Mouse (Mus musculus) hindbrain, embryonic 15.5 days (tissue): ENCODE data around the gene Kpna3. TPM values are rescaled to one million over a fixed set of nuclear protein-coding genes. Genes with fewer than 3 reads are reported as not detected.
"Not testable (repeated sequence)": the region's sequence is repeated elsewhere in the genome, so short reads cannot be mapped to it uniquely, and the experiment has no call there.

Source experiments
- ATAC-seq: fragments of 200-750 bp; cut with Nextera tagmentation; 2 replicates; pipeline ENCODE4 v1.8.0; 2017; ENCODE audit warnings: low read depth, moderate number of reproducible peaks, moderate TSS enrichment; ENCODE audit not compliant: low FRiP score
- H3K27ac ChIP-seq: fragments of 300-500 bp; sonication (generic); replicated peaks from 2 replicates; pipeline ENCODE4 v1.5.1; 2015; ENCODE audit warnings: mild to moderate bottlenecking, inconsistent platforms
- H3K27me3 ChIP-seq: fragments of 300-500 bp; sonication (generic); 2 replicates; pipeline ENCODE4 v1.6.1; 2015; ENCODE audit warnings: control low read depth, inconsistent platforms
- H3K36me3 ChIP-seq: fragments of 300-500 bp; sonication (generic); 2 replicates; pipeline ENCODE4 v1.6.1; 2015; ENCODE audit warnings: control low read depth, inconsistent platforms
- H3K4me1 ChIP-seq: fragments of 300-500 bp; sonication (generic); replicated peaks from 2 replicates; pipeline ENCODE4 v1.6.1; 2015; ENCODE audit warnings: control low read depth, inconsistent platforms
- H3K4me2 ChIP-seq: fragments of 300-500 bp; sonication (generic); 2 replicates; pipeline ENCODE4 v1.6.1; 2015; ENCODE audit warnings: moderate library complexity, mild to moderate bottlenecking, inconsistent platforms
- H3K4me3 ChIP-seq: fragments of 300-500 bp; sonication (generic); 2 replicates; pipeline ENCODE4 v1.5.1; 2015; ENCODE audit warnings: mild to moderate bottlenecking, inconsistent platforms
- H3K9ac ChIP-seq: fragments of 300-500 bp; sonication (generic); 2 replicates; pipeline ENCODE4 v1.6.1; 2015; ENCODE audit warnings: inconsistent platforms
- H3K9me3 ChIP-seq: fragments of 300-500 bp; sonication (generic); 2 replicates; pipeline ENCODE4 v1.6.1; 2016; ENCODE audit warnings: control low read depth, inconsistent platforms
- WGBS: fragments of 180-500 bp; shearing (Covaris S2); methylation state at CpG from one replicate; pipeline ENCODE4 v1.1.7; 2015; 5-methylcytosine and 5-hydroxymethylcytosine counted together
- polyA plus RNA-seq: library from polyadenylated mRNA; unstranded; fragments of >200 nt; fragmentation: Nextera tagmentation; extraction: Ambion mirVana; gene quantifications from 2 replicates; pipeline ENCODE4 v1.2.1, GENCODE M21; 2015

Gene Kpna3
- polyA plus RNA-seq, 1 experiment from 2014 or later, result 68.6 TPM

- H3K27me3 ChIP-seq, result no peaks in the 10 kb centered on the region
- no peak for ATAC-seq
- 88% methylated on average over 4 of the region's 4 CpGs for WGBS
Observed at GRCm38 (mm10) chr14:61339381-61339780, 100.3 kb downstream of the Kpna3 start.

GRCm38 (mm10) chr14:61330996-61331561 lies 108.6 kb downstream of the Kpna3 start:
- H3K27me3 ChIP-seq, result no peaks in the 10 kb centered on the region
- H3K27ac ChIP-seq, result peak overlapping the region; percentile 74
- 13% methylated on average over 13 of the region's 13 CpGs for WGBS
- H3K4me2 ChIP-seq, result peak overlapping the region; percentile 46
- no peaks in the 10 kb centered on the region for H3K36me3 ChIP-seq
- ATAC-seq, result peak; percentile 74
- peaks cover 27% of the 10 kb centered on the region for H3K4me1 ChIP-seq
- 0 out of 2 replicates have a peak overlapping the region, but pooled peaks have one; percentile 6 for H3K4me3 ChIP-seq
- H3K9me3 ChIP-seq, result no peaks in the 10 kb centered on the region
- no peak overlapping the region for H3K9ac ChIP-seq

More at GRCm38 (mm10) chr14:61339381-61339780, 100.3 kb downstream of the Kpna3 start:
- Histone ChIP-seq H3K36me3 (no peaks in the 10 kb centered on the region), H3K4me3 (no peak overlapping the region), H3K4me1 (no peaks in the 10 kb centered on the region), H3K9me3 (no peaks in the 10 kb centered on the region), H3K27ac (no peak overlapping the region), H3K9ac (no peak overlapping the region), H3K4me2 (no peak overlapping the region)

- Histone ChIP-seq H3K4me1 (peaks cover 27% of the 10 kb centered on the region), H3K4me2 (peak overlapping the region; percentile 46), H3K9me3 (no peaks in the 10 kb centered on the region), H3K27ac (peak overlapping the region; percentile 74), H3K36me3 (no peaks in the 10 kb centered on the region), H3K9ac (no peak overlapping the region), H3K4me3 (no peak overlapping the region), H3K27me3 (no peaks in the 10 kb centered on the region)
- peak; percentile 61 for ATAC-seq
- 43% methylated on average over 11 of the region's 11 CpGs for WGBS
Observed at GRCm38 (mm10) chr14:61330591-61330990, 109.1 kb downstream of the Kpna3 start.

GRCm38 (mm10) chr14:61327618-61328450 lies 111.8 kb downstream of the Kpna3 start:
- Histone ChIP-seq H3K36me3 (no peaks in the 10 kb centered on the region), H3K4me3 (peak overlapping the region; percentile 26), H3K27ac (peak overlapping the region; percentile 86), H3K9me3 (no peaks in the 10 kb centered on the region), H3K27me3 (no peaks in the 10 kb centered on the region), H3K4me1 (peaks cover 27% of the 10 kb centered on the region), H3K4me2 (peak overlapping the region; percentile 55), H3K9ac (peak overlapping the region; percentile 35)
- WGBS, result 26% methylated on average over 19 of the region's 19 CpGs
- ATAC-seq, result peak; percentile 86

GRCm38 (mm10) chr14:61327007-61327406 lies 112.7 kb downstream of the Kpna3 start:
- peaks cover 27% of the 10 kb centered on the region for H3K4me1 ChIP-seq
- not testable (repeated sequence) for H3K27ac ChIP-seq, H3K36me3 ChIP-seq, H3K9me3 ChIP-seq, ATAC-seq, H3K27me3 ChIP-seq, H3K9ac ChIP-seq, H3K4me2 ChIP-seq, H3K4me3 ChIP-seq
- 21% methylated on average over 6 of the region's 6 CpGs for WGBS

GRCm38 (mm10) chr14:61322740-61323139 lies 116.9 kb downstream of the Kpna3 start:
- Histone ChIP-seq H3K27ac (no peak overlapping the region), H3K4me2 (no peak overlapping the region), H3K36me3 (no peaks in the 10 kb centered on the region), H3K9me3 (no peaks in the 10 kb centered on the region), H3K4me3 (no peak overlapping the region), H3K9ac (no peak overlapping the region), H3K4me1 (peaks cover 4% of the 10 kb centered on the region; the same call in 1 of the 2 replicates), H3K27me3 (no peaks in the 10 kb centered on the region)
- no peak for ATAC-seq
- WGBS, result 98% methylated on average over 1 of the region's 1 CpGs

- WGBS, result 86% methylated on average over 4 of the region's 4 CpGs
Observed at GRCm38 (mm10) chr14:61321200-61321599, 118.5 kb downstream of the Kpna3 start.

GRCm38 (mm10) chr14:61320765-61321164 lies 118.9 kb downstream of the Kpna3 start:
- no peak for ATAC-seq
- no peak overlapping the region for H3K9ac ChIP-seq
- no peaks in the 10 kb centered on the region for H3K36me3 ChIP-seq
- H3K27ac ChIP-seq, result no peak overlapping the region
- H3K4me1 ChIP-seq, result no peaks in the 10 kb centered on the region
- no peaks in the 10 kb centered on the region for H3K27me3 ChIP-seq
- no peaks in the 10 kb centered on the region for H3K9me3 ChIP-seq
- WGBS, result 92% methylated on average over 1 of the region's 1 CpGs
- no peak overlapping the region for H3K4me3 ChIP-seq
- H3K4me2 ChIP-seq, result no peak overlapping the region

More at GRCm38 (mm10) chr14:61321200-61321599, 118.5 kb downstream of the Kpna3 start:
- ATAC-seq, result no peak
- no peak overlapping the region for H3K4me3 ChIP-seq
- no peaks in the 10 kb centered on the region for H3K4me1 ChIP-seq
- no peaks in the 10 kb centered on the region for H3K36me3 ChIP-seq
- H3K9me3 ChIP-seq, result no peaks in the 10 kb centered on the region
- H3K4me2 ChIP-seq, result no peak overlapping the region
- no peaks in the 10 kb centered on the region for H3K27me3 ChIP-seq
- H3K9ac ChIP-seq, result no peak overlapping the region
- no peak overlapping the region for H3K27ac ChIP-seq

GRCm38 (mm10) chr14:61316861-61317260 lies 122.8 kb downstream of the Kpna3 start:
- Histone ChIP-seq H3K27ac (no peak overlapping the region), H3K9ac (no peak overlapping the region), H3K4me2 (no peak overlapping the region), H3K4me3 (no peak overlapping the region), H3K4me1 (no peaks in the 10 kb centered on the region), H3K9me3 (no peaks in the 10 kb centered on the region), H3K36me3 (no peaks in the 10 kb centered on the region), H3K27me3 (no peaks in the 10 kb centered on the region)
- WGBS, result 44% methylated on average over 4 of the region's 4 CpGs
- ATAC-seq, result peak; percentile 48; the same call in 1 of the 2 replicates

Other genes with a start within 250 kb of the Kpna3 start
- 0.24 and 0.51 TPM in 2 replicates for gene Sgcg, start 181.4 kb downstream of the Kpna3 start, polyA plus RNA-seq
- gene Arl11, start 130.1 kb downstream of the Kpna3 start, polyA plus RNA-seq, result 0.44 and 0.63 TPM in 2 replicates
- gene Ebpl, start 79.4 kb downstream of the Kpna3 start, polyA plus RNA-seq, result 10.1 and 11.6 TPM in 2 replicates
- 52.1 and 55.2 TPM in 2 replicates for gene Spryd7, start 117.0 kb upstream of the Kpna3 start, polyA plus RNA-seq
- 39.8 and 41.7 TPM in 2 replicates for gene Trim13, start 158.4 kb upstream of the Kpna3 start, polyA plus RNA-seq
- gene Kcnrg, start 167.6 kb upstream of the Kpna3 start, polyA plus RNA-seq, result 3.0 and 3.3 TPM in 2 replicates